Mouse (Mus musculus) liver, embryonic 13.5 days (tissue): ENCODE measurements around the gene Tigd4. TPM values are rescaled to one million over a fixed set of nuclear protein-coding genes. Genes with fewer than 3 reads are reported as not detected.

Experiments
- ATAC-seq: fragments of 200-750 bp; cut with Nextera tagmentation; 2 replicates; pipeline ENCODE4 v1.8.0; 2017; ENCODE audit warnings: low read depth, mild to moderate bottlenecking, moderate number of reproducible peaks, moderate library complexity
- DNase-seq: peaks from one replicate; pipeline ENCODE4 v3.0.0; 2022
- H3K27ac ChIP-seq: fragments of 300-500 bp; sonication (generic); 2 replicates; pipeline ENCODE4 v1.5.1; 2015; ENCODE audit warnings: moderate library complexity, mild to moderate bottlenecking, inconsistent platforms
- H3K27me3 ChIP-seq: fragments of 300-500 bp; sonication (generic); 2 replicates; pipeline ENCODE4 v1.6.1; 2015; ENCODE audit warnings: mild to moderate bottlenecking, inconsistent platforms
- H3K36me3 ChIP-seq: fragments of 300-500 bp; sonication (generic); 2 replicates; pipeline ENCODE4 v1.6.1; 2015; ENCODE audit warnings: mild to moderate bottlenecking, inconsistent platforms
- H3K4me1 ChIP-seq: fragments of 300-500 bp; sonication (generic); replicated peaks from 2 replicates; pipeline ENCODE4 v1.6.1; 2015; ENCODE audit warnings: inconsistent platforms
- H3K4me2 ChIP-seq: fragments of 300-500 bp; sonication (generic); 2 replicates; pipeline ENCODE4 v1.6.1; 2015; ENCODE audit warnings: inconsistent platforms, mild to moderate bottlenecking, moderate library complexity
- H3K4me3 ChIP-seq: fragments of 300-500 bp; sonication (generic); replicated peaks from 2 replicates; pipeline ENCODE4 v1.5.1; 2015; ENCODE audit warnings: mild to moderate bottlenecking, inconsistent platforms
- H3K9ac ChIP-seq: fragments of 300-500 bp; sonication (generic); 2 replicates; pipeline ENCODE4 v1.6.1; 2015; ENCODE audit warnings: mild to moderate bottlenecking, inconsistent platforms
- H3K9me3 ChIP-seq: fragments of 300-500 bp; sonication (generic); replicated peaks from 2 replicates; pipeline ENCODE4 v1.6.1; 2016; ENCODE audit warnings: inconsistent platforms
- WGBS: fragments of 180-500 bp; shearing (Covaris S2); methylation state at CpG from one replicate; pipeline ENCODE4 v1.1.7; 2015; ENCODE audit not compliant: insufficient replicate concordance; 5-methylcytosine and 5-hydroxymethylcytosine counted together
- polyA plus RNA-seq: library from polyadenylated mRNA; unstranded; fragments of >200 nt; fragmentation: Nextera tagmentation; extraction: Ambion mirVana; gene quantifications from 2 replicates; pipeline ENCODE4 v1.2.1, GENCODE M21; 2015

Gene Tigd4
- polyA plus RNA-seq, 1 experiment from 2014 or later, result 0.08 TPM

DNA sequence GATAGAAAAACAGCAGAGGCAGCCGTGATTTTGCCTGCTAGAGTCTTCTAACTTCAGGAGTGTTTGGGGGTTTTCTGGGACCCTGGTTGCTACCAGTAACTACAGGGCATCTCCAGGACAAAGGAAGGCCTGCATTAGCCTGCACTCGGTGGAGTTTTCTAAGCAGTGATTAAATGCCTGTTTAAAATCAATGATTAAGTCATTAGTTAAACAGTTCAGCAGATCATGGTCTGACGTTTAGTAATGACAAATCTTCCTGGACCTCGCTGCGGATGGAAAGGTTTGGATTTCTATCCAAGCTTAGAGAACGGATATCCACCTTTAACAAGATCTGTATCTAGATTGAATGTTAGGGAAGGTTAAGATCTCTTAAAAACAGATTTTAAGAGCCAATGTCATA, 47.2 kb downstream of the Tigd4 start:
- Histone ChIP-seq H3K4me2 (no peak overlapping the region), H3K36me3 (no peaks in the 10 kb centered on the region), H3K9me3 (no peaks in the 10 kb centered on the region), H3K4me3 (no peak overlapping the region), H3K9ac (no peak overlapping the region), H3K27me3 (no peaks in the 10 kb centered on the region), H3K27ac (no peak overlapping the region), H3K4me1 (peaks cover 5% of the 10 kb centered on the region; the same call in 1 of the 2 replicates)
- WGBS, result 56% methylated on average over 6 of the region's 6 CpGs
- DNase-seq, result no peak
- ATAC-seq, result no peak

DNA sequence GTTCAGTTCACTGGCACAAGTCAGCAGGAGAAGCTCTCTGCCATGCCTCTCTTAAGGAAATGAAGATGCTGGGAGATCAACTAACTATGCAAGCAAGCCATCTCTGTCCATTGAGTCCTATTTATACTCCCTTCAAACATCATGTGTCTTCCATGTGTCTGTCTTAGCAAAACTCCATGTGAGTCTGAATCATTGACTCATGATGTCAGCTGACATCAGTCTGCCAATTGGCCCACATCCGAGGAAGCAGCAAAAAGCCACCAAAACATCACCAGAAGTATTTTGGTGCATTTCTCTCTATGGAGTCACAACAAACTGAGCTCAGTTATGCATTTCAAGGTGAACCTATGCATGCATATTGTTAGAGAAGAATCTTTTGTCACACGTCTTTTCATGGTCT, 48.0 kb downstream of the Tigd4 start:
- Histone ChIP-seq H3K4me3 (no peak overlapping the region), H3K27ac (no peak overlapping the region), H3K4me2 (no peak overlapping the region), H3K9me3 (no peaks in the 10 kb centered on the region), H3K4me1 (peaks cover 5% of the 10 kb centered on the region; the same call in 1 of the 2 replicates), H3K9ac (no peak overlapping the region), H3K36me3 (no peaks in the 10 kb centered on the region), H3K27me3 (no peaks in the 10 kb centered on the region)
- WGBS, result 62% methylated on average over 2 of the region's 2 CpGs
- DNase-seq (no peak), ATAC-seq (no peak)

DNA sequence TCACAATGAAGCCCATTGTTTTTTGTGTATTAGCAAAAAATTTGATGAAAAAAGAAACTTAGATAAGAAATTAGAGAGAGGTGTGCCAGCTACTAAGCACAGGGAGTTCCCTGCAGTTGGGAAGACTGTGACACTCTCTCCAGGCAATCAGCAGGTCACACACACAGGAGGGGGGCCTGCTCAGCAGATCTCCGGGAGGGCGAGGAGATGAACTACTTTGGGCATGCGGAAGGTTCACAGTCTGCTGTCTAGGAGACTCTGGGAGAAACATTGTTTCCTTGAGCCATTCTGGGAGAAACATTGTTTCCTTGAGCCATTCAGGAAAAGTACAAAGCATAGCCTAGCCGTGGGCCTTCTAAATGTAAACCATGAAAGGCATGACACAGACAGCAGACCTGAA, 49.6 kb downstream of the Tigd4 start:
- H3K4me1 ChIP-seq, result peaks cover 5% of the 10 kb centered on the region; the same call in 1 of the 2 replicates
- no peak overlapping the region for H3K27ac ChIP-seq
- H3K36me3 ChIP-seq, result no peaks in the 10 kb centered on the region
- no peak overlapping the region for H3K9ac ChIP-seq
- WGBS, result 57% methylated on average over 4 of the region's 4 CpGs
- H3K27me3 ChIP-seq, result no peaks in the 10 kb centered on the region
- ATAC-seq (no peak), DNase-seq (no peak)
- no peak overlapping the region for H3K4me3 ChIP-seq
- no peak overlapping the region for H3K4me2 ChIP-seq
- H3K9me3 ChIP-seq, result no peaks in the 10 kb centered on the region

DNA sequence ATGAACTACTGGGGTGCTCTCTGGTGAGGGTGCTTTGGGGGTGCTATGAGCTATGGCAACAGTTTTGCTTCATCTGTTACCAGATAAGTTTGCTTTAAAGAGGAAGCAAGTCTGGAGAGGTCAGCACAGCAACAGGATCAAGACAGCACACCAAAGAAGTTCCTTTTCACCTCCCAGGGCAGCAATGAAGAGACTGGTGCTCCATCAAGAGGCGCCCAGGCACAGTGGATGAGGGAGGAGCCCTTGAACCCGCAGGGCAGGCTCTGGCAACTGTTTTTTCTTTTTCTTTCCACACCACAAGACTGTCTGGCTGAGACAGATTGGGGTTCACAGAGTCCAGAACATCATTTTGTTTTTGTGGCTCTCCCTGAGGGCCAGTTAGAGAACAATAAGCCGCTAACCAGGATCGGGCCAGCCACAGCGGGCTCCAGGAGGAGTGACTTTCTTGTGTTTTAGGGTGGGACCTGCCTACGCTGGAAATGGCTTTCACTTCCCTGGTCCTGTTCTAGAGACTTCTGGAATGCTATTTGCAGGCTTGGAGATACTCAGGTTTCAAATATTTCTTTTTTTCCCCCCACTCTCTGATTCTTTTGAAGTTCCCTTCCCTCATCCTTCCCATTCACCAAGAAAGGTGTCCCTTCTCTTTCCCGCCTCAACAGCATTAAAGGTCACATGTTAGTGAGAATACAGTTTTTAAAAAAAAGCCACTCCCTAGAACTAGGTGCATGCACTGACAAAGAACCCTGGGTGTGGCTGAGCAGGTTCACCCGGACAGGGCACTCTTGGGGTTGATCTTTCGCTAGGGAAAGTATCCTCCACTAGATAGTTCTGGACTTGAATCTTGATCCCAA, 52.0 kb downstream of the Tigd4 start:
- Histone ChIP-seq H3K9me3 (no peaks in the 10 kb centered on the region), H3K27ac (no peak overlapping the region), H3K9ac (no peak overlapping the region), H3K4me3 (no peak overlapping the region), H3K36me3 (no peaks in the 10 kb centered on the region), H3K27me3 (no peaks in the 10 kb centered on the region), H3K4me2 (no peak overlapping the region), H3K4me1 (no peaks in the 10 kb centered on the region)
- no peak for DNase-seq
- ATAC-seq, result no peak
- 57% methylated on average over 9 of the region's 9 CpGs for WGBS

DNA sequence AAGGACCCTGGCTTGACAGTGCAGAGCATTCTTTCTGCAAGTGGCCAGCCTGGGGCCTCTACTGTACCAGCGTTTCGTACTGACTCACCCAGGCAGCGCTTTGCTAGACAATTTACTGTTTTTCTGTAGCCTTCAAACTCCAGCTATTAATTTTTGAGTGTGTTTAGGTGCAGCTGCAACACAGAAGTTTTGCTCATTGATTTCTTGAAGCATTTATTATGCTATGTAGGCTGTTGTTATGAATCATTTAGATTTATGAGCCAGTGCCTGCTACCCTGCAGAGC, 52.6 kb downstream of the Tigd4 start:
- Histone ChIP-seq H3K27ac (no peak overlapping the region), H3K4me2 (no peak overlapping the region), H3K27me3 (no peaks in the 10 kb centered on the region), H3K9me3 (no peaks in the 10 kb centered on the region), H3K36me3 (no peaks in the 10 kb centered on the region), H3K9ac (no peak overlapping the region), H3K4me1 (no peaks in the 10 kb centered on the region), H3K4me3 (no peak overlapping the region)
- 85% methylated on average over 3 of the region's 3 CpGs for WGBS
- ATAC-seq (no peak), DNase-seq (no peak)

DNA sequence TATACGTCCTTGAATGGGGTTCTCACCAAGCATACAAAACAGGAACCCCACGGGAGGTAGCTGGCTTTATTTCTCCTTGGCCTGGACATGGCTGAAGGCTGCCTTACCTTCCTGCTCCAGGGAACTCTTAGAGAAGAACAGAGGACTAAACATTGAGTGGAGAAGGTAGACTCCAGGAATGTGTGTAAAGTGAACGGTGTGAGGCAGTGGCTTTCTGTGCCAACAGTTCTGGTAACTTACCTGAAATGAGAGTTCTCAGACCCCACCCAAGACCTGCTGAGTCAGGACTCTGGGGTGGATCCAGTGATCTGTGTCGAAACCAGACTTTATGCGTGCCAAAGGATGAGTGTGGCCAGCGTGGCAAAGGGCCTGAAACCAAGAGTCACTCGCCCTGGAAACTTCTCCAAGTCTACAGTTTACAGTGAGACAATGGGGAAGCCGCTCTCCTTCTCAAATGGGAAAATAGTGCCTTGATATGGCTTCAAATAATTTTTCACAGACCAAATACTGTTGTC, 53.0 kb downstream of the Tigd4 start:
- Histone ChIP-seq H3K4me3 (no peak overlapping the region), H3K4me1 (no peaks in the 10 kb centered on the region), H3K9ac (no peak overlapping the region), H3K4me2 (no peak overlapping the region), H3K9me3 (no peaks in the 10 kb centered on the region), H3K27me3 (no peaks in the 10 kb centered on the region), H3K36me3 (no peaks in the 10 kb centered on the region), H3K27ac (no peak overlapping the region)
- no peak for DNase-seq
- 62% methylated on average over 8 of the region's 8 CpGs for WGBS
- ATAC-seq, result no peak

Other genes starting within 250 kb of the Tigd4 start
- gene Fhdc1, start 113.1 kb upstream of the Tigd4 start, polyA plus RNA-seq, result 30.2 and 30.9 TPM in 2 replicates
- 14.2 and 16.8 TPM in 2 replicates for gene Arfip1, start 10.9 kb upstream of the Tigd4 start, polyA plus RNA-seq
- 0.59 and 0.94 TPM in 2 replicates for gene Tmem154, start 72.6 kb downstream of the Tigd4 start, polyA plus RNA-seq
- gene Fbxw7, start 221.7 kb downstream of the Tigd4 start, polyA plus RNA-seq, result 3.8 and 4.1 TPM in 2 replicates